Mouse (Mus musculus): Measurements from ENCODE around the gene Mettl2. TPM values are rescaled to one million over a fixed set of nuclear protein-coding genes. Genes with fewer than 3 reads are reported as not detected.

Mettl2 gene
- polyA plus RNA-seq, 1 experiment, result 0.35 TPM

DNA sequence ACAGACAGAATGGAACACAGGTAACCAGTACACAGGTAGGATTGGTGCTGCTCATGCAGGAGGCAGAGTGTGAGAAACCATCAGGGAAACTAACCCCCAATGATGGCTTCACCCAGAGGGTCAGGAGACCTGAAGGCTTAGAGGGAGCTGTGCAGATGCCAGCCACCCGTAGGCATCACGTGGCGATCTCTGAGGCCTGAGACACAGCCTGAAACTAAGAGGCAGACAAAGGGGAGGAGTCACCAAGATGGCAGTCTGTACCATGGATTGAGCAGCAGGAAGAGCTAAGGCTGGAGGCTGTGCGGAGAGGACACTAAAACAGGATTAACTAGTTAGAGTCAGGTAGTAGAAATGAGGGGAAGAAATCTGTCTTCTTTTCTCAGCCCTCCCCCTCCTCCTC, 24.5 kb downstream of the Mettl2 start:
- Histone ChIP-seq H3K27me3 (ENCODE audit: control insufficient read depth) (no peaks in the 10 kb centered on the region), H3K4me1 (ENCODE audit: control insufficient read depth) (peaks cover 76% of the 10 kb centered on the region), H3K9me3 (ENCODE audit: control insufficient read depth, low read length) (no peaks in the 10 kb centered on the region), H3K36me3 (ENCODE audit: control insufficient read depth) (peaks cover 5% of the 10 kb centered on the region; the same call in 1 of the 2 replicates), H3K4me3 (replicated peaks) (no peak overlapping the region)
- TF ChIP-seq GATA1 (IDR thresholded peaks at IDR 0.05; ENCODE audit: low read length) (no peak), TAL1 (IDR thresholded peaks at IDR 0.05; ENCODE audit: low read length) (no peak)

- Histone ChIP-seq H3K4me1 (ENCODE audit: control insufficient read depth) (peaks cover 77% of the 10 kb centered on the region), H3K27me3 (ENCODE audit: control insufficient read depth) (no peaks in the 10 kb centered on the region), H3K9me3 (ENCODE audit: control insufficient read depth, low read length) (no peaks in the 10 kb centered on the region), H3K4me3 (replicated peaks) (peak overlapping the region; percentile 44), H3K36me3 (ENCODE audit: control insufficient read depth) (peaks cover 5% of the 10 kb centered on the region; the same call in 1 of the 2 replicates)
- no peak for TF ChIP-seq TAL1 (IDR thresholded peaks at IDR 0.05; ENCODE audit: low read length)
- TF ChIP-seq GATA1 (IDR thresholded peaks at IDR 0.05; ENCODE audit: low read length), result no peak
These were observed 25.2 kb downstream of the Mettl2 start for GRCm38 (mm10) chr11:105151226-105152016.

DNA sequence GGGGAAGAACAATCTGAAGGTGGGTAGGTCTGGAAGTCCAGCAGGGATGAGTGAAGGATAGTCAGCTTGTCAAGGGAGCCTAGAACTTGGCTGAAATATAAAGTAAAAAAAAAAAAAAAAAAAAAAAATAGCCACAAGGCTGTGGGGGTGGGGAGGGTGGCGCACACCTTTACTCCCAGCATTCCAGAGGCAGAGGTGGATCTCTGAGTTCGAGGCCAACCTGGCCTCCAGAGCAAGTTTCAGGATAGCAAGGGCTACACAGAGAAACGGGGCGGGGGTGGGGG, 25.7 kb downstream of the Mettl2 start:
- no peaks in the 10 kb centered on the region for H3K9me3 ChIP-seq (ENCODE audit: control insufficient read depth, low read length)
- TF ChIP-seq GATA1 (IDR thresholded peaks at IDR 0.05; ENCODE audit: low read length) (no peak), TAL1 (IDR thresholded peaks at IDR 0.05; ENCODE audit: low read length) (no peak)
- H3K27me3 ChIP-seq (ENCODE audit: control insufficient read depth), result no peaks in the 10 kb centered on the region
- H3K4me3 ChIP-seq (replicated peaks), result peak overlapping the region; percentile 44
- H3K4me1 ChIP-seq (ENCODE audit: control insufficient read depth), result peaks cover 82% of the 10 kb centered on the region
- peaks cover 5% of the 10 kb centered on the region; the same call in 1 of the 2 replicates for H3K36me3 ChIP-seq (ENCODE audit: control insufficient read depth)

DNA sequence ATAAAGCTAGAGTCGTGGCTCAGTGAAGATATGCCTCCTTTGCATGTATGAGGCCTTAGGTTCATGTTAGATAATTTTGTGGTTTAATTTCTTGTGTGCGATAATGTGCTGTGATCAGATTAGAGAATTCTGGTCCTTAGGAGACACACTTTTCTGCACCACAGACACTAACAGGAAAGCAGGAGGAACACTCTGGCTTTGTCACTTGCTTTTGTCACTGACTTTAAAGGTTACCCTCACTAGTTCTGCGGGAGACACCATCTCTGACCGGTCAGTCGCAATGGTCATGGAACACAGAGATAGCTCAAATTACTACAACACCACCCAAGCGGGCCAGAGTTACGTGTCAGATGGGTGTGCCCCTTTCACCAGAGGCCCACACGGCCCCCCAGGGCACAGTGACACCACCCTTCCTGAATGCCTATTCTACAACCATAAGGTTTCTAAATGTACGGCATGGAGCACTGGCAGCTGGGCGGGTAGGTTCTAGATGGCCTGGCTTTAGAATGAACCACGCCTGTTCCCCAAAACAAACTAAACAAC, 26.2 kb downstream of the Mettl2 start:
- Histone ChIP-seq H3K4me3 (replicated peaks) (peak overlapping the region; percentile 60), H3K36me3 (ENCODE audit: control insufficient read depth) (peaks cover 5% of the 10 kb centered on the region; the same call in 1 of the 2 replicates), H3K4me1 (ENCODE audit: control insufficient read depth) (peaks cover 84% of the 10 kb centered on the region), H3K9me3 (ENCODE audit: control insufficient read depth, low read length) (no peaks in the 10 kb centered on the region), H3K27me3 (ENCODE audit: control insufficient read depth) (no peaks in the 10 kb centered on the region)
- no peak for TF ChIP-seq TAL1 (IDR thresholded peaks at IDR 0.05; ENCODE audit: low read length)
- TF ChIP-seq GATA1 (IDR thresholded peaks at IDR 0.05; ENCODE audit: low read length), result peak; percentile 87

DNA sequence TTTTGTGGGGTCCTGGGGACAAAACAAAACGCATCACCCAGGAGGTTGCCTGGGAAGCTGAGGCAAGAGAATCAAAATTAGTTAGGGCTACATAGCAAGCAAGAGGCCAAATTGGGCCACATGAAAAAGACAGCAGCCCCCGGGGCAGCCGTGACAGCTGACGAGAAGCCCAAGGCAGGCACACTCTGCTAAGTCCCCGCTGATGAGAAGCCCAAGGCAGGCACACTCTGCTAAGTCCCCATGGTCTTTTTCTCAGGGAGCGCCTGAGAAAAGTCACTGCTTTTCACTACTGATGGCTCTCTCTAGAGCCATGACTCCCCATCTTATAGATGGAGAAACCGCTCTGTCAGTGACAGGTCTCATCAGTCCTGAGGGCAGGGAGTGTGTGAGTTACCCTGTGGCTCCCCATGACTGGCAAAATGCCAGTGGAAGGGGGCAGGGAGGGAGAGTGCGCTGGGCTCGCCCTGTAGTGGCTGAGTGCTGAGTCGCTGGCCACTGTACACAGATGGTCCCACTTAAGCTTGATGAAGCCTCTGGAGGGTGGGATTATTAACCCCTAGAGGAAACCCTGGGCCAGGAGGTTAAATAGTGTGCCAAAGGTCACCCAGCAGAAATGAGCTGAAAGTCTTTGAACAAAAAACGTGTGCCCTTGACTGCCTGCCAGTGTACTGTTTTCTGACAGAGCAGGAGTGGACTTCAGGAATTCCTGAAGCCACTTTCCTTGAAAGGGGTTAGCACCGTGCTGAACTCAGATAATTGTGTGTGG, 27.0 kb downstream of the Mettl2 start:
- Histone ChIP-seq H3K9me3 (ENCODE audit: control insufficient read depth, low read length) (no peaks in the 10 kb centered on the region), H3K4me3 (replicated peaks) (peak overlapping the region; percentile 60), H3K27me3 (ENCODE audit: control insufficient read depth) (no peaks in the 10 kb centered on the region), H3K36me3 (ENCODE audit: control insufficient read depth) (peaks cover 5% of the 10 kb centered on the region; the same call in 1 of the 2 replicates), H3K4me1 (ENCODE audit: control insufficient read depth) (peaks cover 92% of the 10 kb centered on the region)
- TF ChIP-seq TAL1 (IDR thresholded peaks at IDR 0.05; ENCODE audit: low read length) (no peak), GATA1 (IDR thresholded peaks at IDR 0.05; ENCODE audit: low read length) (no peak)

DNA sequence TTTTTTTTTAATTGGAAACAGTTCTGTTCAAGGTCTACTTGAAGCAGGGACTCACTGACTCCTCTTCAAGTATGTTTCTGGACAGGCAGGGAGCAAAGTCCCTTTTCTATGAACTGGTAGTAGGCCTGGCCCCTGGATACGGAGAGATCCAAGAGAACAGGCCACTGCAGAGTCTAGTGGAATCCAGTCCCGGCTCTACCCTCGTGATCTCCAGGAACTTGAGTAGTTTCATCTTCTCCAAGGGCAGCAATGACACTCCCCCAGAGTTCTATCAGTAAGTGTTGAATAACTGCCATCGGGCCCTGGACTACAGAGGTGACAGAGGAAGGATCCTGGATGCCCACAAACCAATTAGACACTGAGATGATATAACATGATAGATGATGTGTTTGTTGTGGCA, 29.7 kb downstream of the Mettl2 start:
- Histone ChIP-seq H3K4me1 (ENCODE audit: control insufficient read depth) (peaks cover 90% of the 10 kb centered on the region), H3K4me3 (replicated peaks) (no peak overlapping the region), H3K9me3 (ENCODE audit: control insufficient read depth, low read length) (no peaks in the 10 kb centered on the region), H3K27me3 (ENCODE audit: control insufficient read depth) (no peaks in the 10 kb centered on the region), H3K36me3 (ENCODE audit: control insufficient read depth) (peaks cover 5% of the 10 kb centered on the region; the same call in 1 of the 2 replicates)
- TF ChIP-seq TAL1 (IDR thresholded peaks at IDR 0.05; ENCODE audit: low read length), result no peak

DNA sequence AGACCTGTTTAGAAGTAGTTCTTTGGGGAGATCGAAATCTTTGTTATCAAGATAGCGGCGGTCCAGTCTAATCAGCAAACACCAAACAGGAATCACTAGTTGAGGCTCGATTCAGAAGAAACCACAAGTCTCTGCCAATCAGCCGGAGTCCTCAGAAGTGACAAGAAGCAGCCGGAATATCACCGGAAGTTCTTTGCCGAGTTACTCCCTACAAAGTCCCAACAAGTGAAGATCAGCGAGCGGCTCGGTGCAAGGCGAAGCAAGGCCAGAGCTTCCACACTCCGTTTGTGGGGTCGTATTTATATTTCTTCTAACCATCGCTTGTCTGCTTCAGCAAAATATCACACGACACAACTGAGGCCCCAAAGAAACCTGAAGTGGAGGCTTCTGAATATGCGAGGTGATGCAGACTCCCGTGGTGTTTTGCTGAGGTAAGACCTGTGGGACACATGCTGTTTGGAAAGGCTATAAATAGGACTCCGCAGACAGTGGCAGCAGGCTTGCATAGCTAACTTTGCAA, 30.6 kb downstream of the Mettl2 start:
- H3K27me3 ChIP-seq (ENCODE audit: control insufficient read depth), result no peaks in the 10 kb centered on the region
- H3K9me3 ChIP-seq (ENCODE audit: control insufficient read depth, low read length), result no peaks in the 10 kb centered on the region
- no peak for TF ChIP-seq GATA1 (IDR thresholded peaks at IDR 0.05; ENCODE audit: low read length)
- H3K36me3 ChIP-seq (ENCODE audit: control insufficient read depth), result peaks cover 10% of the 10 kb centered on the region
- peak overlapping the region; percentile 62 for H3K4me3 ChIP-seq (replicated peaks)
- peaks cover 83% of the 10 kb centered on the region for H3K4me1 ChIP-seq (ENCODE audit: control insufficient read depth)

- TF ChIP-seq GATA1 (IDR thresholded peaks at IDR 0.05; ENCODE audit: low read length), result no peak
- no peak for TF ChIP-seq TAL1 (IDR thresholded peaks at IDR 0.05; ENCODE audit: low read length)
- Histone ChIP-seq H3K4me3 (replicated peaks) (peak overlapping the region; percentile 62), H3K4me1 (ENCODE audit: control insufficient read depth) (peaks cover 72% of the 10 kb centered on the region), H3K27me3 (ENCODE audit: control insufficient read depth) (peaks cover 5% of the 10 kb centered on the region), H3K36me3 (ENCODE audit: control insufficient read depth) (peaks cover 14% of the 10 kb centered on the region), H3K9me3 (ENCODE audit: control insufficient read depth, low read length) (no peaks in the 10 kb centered on the region; the same call in 1 of the 2 replicates)
These were observed 31.8 kb downstream of the Mettl2 start for GRCm38 (mm10) chr11:105158047-105158446.

Measured in erythroblast, embryonic 14.5 days (primary cell).